Mouse (Mus musculus) v-Abl transformed pro-B cells (cell line): ENCODE results near the gene Tnr.

Experiments
- in situ Hi-C, 2 experiments: fragments of 400-800 bp; cut with MboI; formaldehyde crosslinking; loops; one replicate each; pipeline ENCODE4 v1.15.1; 2025; ENCODE audit not compliant: unreplicated experiment in 2 of 2

Gene Tnr

DNA sequence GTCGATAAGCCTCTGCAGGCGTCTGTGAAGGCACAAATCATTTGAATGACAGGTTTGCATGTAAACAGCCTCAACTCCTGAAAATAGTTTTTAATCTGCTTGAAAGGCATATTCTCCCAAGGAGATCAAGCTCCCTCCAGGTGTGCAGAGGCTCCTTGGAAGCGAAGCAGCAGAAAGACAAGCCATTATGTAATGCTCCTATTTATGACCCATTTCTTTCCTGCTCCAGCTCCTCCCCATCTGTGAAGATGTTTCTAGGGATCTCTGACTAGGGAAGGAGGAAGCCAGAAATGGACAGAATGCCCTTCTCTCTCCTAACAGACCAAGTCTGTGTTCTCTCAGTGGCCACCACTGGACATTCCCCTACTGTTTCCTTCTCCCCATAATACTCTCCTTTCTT is 38.0 kb downstream of the Tnr start:
- in situ Hi-C loops, result no loop called here

- in situ Hi-C loops, result no loop called here
Measured at GRCm38 (mm10) chr1:159565129-159565528, 41.6 kb downstream of the Tnr start.

- in situ Hi-C loops, result no loop called here
Measured at GRCm38 (mm10) chr1:159566046-159566445, 42.5 kb downstream of the Tnr start.

DNA sequence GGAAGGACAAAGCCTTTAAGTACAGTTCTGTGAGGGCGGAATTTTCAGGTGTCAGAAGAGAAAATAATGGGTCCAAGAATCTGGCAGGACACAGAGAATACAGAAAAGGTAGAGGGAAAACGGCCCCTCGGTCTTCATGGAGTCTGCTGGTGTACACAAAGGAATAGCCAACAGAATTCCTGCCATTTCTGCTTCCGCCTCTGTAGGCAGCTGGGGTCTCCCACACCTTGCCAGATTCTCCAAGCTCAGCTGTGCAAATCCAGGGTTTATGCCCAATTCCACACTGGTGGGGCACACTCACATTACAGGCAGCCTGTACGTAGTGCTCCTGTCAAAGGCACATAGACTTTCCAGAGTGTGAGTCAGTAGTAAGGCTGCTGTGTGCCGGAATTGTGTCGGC is 43.6 kb downstream of the Tnr start:
- in situ Hi-C loops, result no loop called here

GRCm38 (mm10) chr1:159570270-159570669 is 46.7 kb downstream of the Tnr start:
- in situ Hi-C loops, result no loop called here

DNA sequence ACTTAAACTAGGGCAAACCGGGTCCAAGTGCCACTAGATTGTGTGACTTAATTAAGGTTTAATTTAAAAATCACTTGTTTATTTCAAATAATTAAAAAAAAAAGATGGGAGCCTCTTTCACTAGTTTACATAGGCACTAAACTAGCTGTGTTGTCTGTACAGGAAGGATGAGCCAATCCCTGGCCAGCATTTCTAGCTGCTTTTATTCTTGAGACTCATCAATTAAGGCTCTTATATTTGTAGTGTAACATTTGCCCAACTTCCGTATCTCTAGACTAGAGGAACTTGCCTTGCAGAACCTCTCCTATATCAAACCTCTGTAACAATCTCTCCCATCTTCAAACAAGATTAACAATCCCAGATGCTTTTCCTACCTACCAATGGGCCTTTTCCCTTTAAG is 47.3 kb downstream of the Tnr start:
- in situ Hi-C loops, result no loop called here

- in situ Hi-C loops, result no loop called here
Measured at GRCm38 (mm10) chr1:159571951-159572350, 48.4 kb downstream of the Tnr start.

DNA sequence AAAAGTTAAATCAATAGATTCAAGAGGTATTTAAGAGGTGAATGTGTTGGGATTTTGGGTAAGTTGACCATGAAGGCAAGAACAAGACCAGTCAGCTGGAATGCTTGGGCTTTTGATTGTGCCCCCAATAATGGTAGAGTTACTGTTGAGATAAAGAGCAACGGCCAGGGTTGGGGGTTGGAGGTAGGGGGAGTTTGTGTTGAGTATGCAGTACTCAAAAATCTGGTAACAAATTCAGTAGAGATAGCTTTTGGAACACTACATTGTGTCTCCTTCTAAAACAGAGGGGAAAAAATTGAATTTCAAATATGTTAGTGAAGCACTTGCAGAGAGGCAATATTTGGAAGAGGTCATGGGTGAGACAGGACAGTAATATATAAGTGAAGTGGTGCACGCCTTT is 49.5 kb downstream of the Tnr start:
- in situ Hi-C loops, result no loop called here

DNA sequence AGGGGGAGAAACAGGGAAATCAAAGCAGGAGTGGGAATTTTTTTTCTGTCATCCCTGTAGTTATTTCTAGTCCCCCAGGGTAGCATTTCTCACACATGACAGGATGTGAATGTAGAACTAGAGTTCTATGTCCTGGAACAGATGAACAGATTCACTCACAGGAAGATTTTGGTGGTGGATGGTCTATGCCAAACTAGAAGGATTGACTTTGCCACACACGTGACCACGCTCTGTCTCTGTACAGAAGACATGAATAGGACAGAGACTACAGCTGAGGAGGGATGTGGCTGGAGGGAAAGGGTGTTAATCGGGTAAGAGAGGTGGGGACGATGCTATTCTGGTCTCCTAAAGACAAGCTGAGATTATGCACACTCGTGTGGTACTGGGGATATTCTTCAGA is 51.1 kb downstream of the Tnr start:
- in situ Hi-C loops, result no loop called here

DNA sequence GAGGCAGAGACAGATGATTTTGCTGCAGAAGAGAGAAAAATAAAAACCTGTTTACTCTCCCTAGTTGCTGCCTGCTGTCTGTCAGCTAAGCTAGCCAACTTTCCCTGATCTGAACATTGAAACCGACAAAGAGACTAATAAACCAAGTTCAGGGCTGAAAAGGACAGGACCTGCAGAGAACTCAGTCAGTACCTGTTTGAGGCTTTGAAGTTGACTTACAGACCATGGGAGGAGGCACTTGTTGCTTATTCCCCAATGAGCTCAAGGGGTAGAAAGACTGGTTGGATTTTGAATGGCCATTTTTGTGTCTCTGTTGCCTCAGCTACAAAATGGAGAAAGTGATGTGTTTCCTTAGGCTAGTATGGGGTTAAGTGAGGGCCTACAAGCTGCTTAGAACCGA is 52.7 kb downstream of the Tnr start:
- in situ Hi-C loops, result no loop called here

DNA sequence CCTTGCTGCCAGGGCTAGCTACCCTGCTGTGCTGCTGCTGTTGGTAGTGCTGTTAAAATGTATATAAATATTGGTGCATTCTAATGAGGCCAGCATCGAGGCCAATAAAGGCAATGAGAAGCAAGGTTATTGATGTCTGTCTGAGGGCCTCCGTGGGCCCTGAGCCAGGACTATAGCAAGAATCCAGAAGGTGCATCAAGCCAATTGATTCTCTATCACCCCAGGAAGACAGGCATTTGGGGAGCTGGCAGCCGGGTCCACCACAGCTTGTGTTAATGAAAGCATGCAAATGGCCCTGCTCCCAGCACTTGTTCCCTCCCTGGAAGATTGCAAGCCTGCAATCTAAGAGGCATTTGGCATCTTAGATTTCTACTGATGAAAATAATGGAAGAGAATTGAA is 54.8 kb downstream of the Tnr start:
- in situ Hi-C loops, result no loop called here

GRCm38 (mm10) chr1:159580335-159580921 is 56.9 kb downstream of the Tnr start:
- in situ Hi-C loops, result no loop called here

GRCm38 (mm10) chr1:159583877-159584276 is 60.3 kb downstream of the Tnr start:
- in situ Hi-C loops, result no loop called here

DNA sequence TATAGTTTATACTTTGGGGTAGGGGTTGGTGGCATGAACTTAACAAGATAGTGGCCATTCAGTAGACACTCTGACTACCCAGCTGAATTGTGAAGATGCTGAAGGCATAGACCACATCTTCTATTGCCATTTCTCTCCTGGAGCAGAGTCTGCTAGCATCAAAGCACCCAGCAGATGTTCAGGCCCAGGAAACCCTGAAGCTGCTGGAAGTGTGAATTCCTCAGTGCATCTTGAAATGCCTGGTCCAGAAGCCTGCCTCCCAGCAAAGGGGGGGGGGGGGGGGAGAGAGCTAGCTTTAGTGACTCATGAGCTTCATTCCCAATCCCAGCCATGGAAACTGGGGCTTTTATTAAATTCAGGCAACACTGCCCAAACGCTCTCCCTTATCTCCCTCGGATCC is 65.2 kb downstream of the Tnr start:
- in situ Hi-C loops, result no loop called here

DNA sequence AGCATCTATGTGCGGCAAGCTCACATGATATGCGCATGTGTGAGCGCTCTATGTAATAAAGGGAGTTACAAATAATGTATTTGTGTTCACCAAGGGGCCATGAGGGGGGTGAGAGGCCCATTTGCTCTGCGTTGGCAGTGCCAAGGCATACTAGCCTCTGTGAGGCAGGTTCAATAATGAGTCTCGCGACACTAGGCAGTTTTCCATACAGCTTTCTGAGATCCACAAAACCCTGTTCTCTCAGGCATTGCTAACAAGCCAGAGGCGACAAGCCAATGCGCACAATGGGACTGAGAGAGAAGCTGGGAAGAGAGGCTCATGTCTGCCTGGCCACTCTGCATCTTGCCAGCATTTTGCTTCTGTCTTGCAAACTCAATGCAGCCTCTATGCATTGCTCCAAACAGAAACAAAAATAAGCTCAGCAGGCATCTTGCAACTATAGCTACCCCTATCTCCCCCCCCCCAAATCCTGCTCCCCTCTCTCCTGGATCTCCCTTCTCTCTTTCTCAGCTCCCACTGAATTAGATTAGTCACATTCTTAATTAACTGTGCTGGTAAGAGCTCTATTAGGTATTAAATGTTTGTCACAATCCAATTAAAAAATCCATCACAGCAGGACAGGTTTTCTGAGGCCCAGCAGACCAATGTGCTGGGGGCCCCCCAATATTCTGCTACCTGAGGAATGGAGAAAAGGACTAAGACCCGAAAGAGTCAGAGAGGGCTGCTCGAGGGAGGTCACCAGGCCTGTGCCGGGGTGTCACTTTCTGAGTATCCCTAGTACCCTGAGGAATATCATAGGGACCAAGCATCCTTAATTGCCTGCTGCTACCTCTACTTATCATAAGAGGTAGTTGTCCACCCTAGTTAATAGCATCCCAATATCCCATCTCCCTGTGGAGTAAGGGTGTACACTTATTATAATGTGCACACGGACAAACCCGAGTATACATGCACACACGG is 70.8 kb downstream of the Tnr start:
- in situ Hi-C loops, result no loop called here

- in situ Hi-C loops, result no loop called here
Measured at GRCm38 (mm10) chr1:159595729-159596128, 72.2 kb downstream of the Tnr start.

- in situ Hi-C loops, result no loop called here
Measured at GRCm38 (mm10) chr1:159596640-159597039, 73.1 kb downstream of the Tnr start.

DNA sequence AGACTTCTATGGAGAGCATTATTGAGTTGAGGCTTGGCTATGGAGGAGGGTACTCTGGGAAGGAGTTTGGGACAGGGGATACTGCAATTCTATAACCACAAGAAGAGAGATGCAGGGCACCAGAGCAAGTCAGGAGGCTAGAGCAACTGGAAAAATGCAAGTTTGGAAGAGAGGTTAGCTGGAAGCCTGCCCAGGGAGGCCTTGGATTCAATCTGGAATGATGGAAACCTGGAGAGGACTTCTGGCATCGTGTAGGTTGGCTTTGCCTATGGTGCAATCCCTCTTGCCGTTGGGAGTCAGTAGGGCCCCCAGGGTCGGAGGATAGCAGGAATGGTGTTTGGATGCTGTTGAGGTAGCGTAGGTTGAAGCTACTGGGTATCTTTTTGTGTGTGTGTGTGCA is 90.0 kb downstream of the Tnr start:
- in situ Hi-C loops, result no loop called here

GRCm38 (mm10) chr1:159614062-159614601 is 90.6 kb downstream of the Tnr start:
- in situ Hi-C loops, result no loop called here

- in situ Hi-C loops, result no loop called here
Measured at GRCm38 (mm10) chr1:159614644-159615431, 91.3 kb downstream of the Tnr start.

DNA sequence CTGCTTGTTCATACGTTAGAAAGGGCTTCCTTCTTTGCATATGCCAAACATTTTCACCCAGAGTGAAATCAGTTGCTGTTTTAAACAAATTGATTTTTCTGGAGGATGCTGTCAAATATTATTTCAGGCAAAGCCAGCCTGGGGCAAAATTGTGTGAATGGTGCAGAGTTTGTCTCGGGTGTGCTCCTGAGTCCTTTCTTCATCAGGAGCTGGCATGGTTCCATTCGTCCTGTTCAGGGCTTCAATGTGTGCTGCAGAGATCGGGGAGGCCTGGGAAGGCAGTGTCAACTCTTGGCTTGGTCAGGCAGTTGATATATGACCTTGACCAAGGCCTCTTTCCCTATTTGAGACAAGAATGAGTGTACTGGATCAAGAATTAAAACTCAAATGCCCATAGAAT is 92.1 kb downstream of the Tnr start:
- in situ Hi-C loops, result no loop called here
